Mouse (Mus musculus): ENCODE results near the gene Xlr4a. TPM values are rescaled to one million over a fixed set of nuclear protein-coding genes. Genes with fewer than 3 reads are reported as not detected.

Gene Xlr4a
- 1.0 TPM for polyA plus RNA-seq (2015; fragmentation: Illumina TruSeq; extraction: RNeasy Lipid Tissue Mini Kit (QIAGEN cat#74804); ENCODE audit: insufficient read depth, low read depth, low replicate concordance)

DNA sequence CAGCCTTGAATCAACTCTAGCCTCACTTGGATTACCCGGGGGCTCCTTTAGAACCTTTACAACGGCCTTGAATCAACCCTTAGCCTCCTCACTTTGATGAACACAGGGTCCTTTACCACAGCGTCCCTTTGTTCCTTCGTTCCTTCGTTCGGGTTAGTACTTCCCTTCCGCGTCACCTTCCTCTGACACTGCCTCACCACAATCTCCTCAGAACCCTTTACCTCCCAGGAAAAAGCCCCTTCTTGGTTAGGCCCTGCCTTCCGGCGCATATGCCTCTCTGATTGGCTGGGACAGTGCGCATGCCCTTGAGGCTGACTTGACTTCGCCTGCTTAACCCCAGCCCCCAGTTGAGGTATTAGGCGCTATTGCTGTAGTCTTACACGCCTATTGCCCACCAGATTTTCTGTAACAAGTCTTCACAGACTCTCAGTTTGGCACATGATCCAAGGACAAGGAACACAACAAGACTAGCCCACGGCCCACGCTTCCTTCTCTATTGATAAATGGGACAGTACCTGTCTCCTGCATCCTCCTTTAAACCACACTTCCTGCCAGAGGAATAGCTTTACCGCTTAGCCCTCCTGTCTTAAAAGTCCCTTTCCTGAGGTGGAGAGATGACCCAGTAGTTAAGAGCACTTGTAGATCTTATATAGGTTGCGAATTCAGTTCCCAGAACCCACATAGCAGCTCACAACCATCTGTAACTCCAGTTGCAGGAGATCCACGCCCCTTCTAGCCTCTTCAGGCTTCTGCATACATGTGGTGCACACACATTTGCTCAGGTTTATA is at the start of gene Xlr4a:
Gene Xlr4a, minus strand, starts transcription at position 212 of the 789 bp plus-strand sequence.

GRCm38 (mm10) chrX:73116747-73117146 is 34.5 kb upstream of the Xlr4a start, which contains the start of gene Gm14685:
Gene Gm14685, plus strand, starts transcription at chrX:73117047.

DNA sequence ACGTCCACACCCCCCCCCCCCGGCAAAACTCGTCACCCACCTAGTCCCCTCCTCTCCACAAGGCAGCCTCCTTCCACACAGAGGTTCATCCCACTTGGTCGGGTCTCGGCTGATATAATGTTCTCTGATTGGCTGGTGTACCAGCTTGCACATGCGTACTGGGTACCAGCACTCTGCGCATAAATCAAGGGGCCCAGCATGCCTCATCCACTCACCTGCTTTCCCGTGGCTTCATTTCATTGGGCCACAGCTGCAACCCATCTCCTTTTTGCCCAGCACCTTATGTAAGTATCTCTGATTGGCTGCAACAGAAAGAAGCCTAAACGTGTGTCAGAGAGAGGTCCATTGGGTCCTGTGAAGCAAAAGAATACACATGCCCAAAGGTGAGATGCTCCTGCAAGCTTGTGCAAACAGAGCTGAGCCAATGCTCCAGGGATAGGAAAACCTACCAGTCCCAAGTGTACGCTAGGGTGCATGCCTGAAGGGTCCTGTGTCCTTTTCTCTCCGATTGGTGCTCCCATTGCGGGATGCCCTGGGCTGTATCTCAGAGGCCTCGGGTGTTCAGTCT is 14.7 kb upstream of the Xlr4a start, which contains the start of gene Xlr3a:
Gene Xlr3a, minus strand, starts transcription at position 155 of the 568 bp plus-strand sequence.

DNA sequence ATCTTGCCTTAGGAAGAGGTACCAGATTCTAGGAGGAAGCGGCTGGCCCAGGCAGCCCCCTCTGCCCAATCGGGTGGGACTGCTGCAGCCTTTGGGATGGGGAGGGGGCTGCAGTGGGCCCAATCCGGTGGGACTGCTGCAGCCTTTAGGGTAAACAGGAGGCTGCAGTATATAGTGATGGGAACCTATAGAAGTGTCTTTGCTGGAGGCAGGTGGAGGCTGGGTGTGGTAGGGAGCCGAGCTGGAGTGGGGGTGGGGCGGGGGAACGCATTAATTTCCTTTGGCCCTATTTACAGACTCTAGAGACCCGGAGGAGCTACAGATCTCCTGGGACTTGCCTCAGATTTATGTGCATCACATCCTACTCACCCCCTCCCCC is 17.9 kb downstream of the Xlr4a start, which contains the start of gene Pnma3:
Gene Pnma3, plus strand, starts transcription at position 373 of the 379 bp plus-strand sequence.

DNA sequence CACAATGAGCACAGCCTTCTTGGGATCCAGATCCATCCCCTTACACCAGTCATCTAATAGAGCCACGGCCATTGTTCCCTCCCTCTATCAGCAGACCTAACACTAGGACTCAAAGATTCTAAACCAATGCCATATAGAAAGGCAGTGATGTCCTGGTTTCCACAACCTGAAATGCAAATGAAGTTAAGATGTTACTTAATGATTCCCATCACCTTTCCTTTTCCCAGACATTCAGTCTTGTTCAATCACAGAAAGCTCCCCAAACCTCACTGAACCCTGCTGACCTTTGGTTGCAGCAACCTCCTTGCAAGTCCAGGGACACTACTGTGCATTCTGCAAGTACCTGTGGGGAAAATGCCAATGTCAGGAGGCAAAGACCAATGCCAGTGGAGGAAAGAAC is 45.3 kb downstream of the Xlr4a start, which contains the start of gene Pnma5:
Gene Pnma5, minus strand, starts transcription at position 101 of the 400 bp plus-strand sequence.

Other genes with a start within 250 kb of the Xlr4a start
- 8.8 TPM for gene Cetn2, start 164.1 kb downstream of the Xlr4a start, polyA plus RNA-seq (2015; fragmentation: Illumina TruSeq; extraction: RNeasy Lipid Tissue Mini Kit (QIAGEN cat#74804); ENCODE audit: insufficient read depth, low read depth, low replicate concordance)
- gene Nsdhl, start 163.9 kb downstream of the Xlr4a start, polyA plus RNA-seq (2015; fragmentation: Illumina TruSeq; extraction: RNeasy Lipid Tissue Mini Kit (QIAGEN cat#74804); ENCODE audit: insufficient read depth, low read depth, low replicate concordance) = 3.2 TPM
- gene Zfp185, start 95.1 kb downstream of the Xlr4a start, polyA plus RNA-seq (2015; fragmentation: Illumina TruSeq; extraction: RNeasy Lipid Tissue Mini Kit (QIAGEN cat#74804); ENCODE audit: insufficient read depth, low read depth, low replicate concordance) = 4.1 TPM
- gene Pnma5, start 45.4 kb downstream of the Xlr4a start, polyA plus RNA-seq (2015; fragmentation: Illumina TruSeq; extraction: RNeasy Lipid Tissue Mini Kit (QIAGEN cat#74804); ENCODE audit: insufficient read depth, low read depth, low replicate concordance) = not detected
- not detected for gene Pnma3, start 17.7 kb downstream of the Xlr4a start, polyA plus RNA-seq (2015; fragmentation: Illumina TruSeq; extraction: RNeasy Lipid Tissue Mini Kit (QIAGEN cat#74804); ENCODE audit: insufficient read depth, low read depth, low replicate concordance)
- 4.9 TPM for gene Xlr3a, start 14.6 kb upstream of the Xlr4a start, polyA plus RNA-seq (2015; fragmentation: Illumina TruSeq; extraction: RNeasy Lipid Tissue Mini Kit (QIAGEN cat#74804); ENCODE audit: insufficient read depth, low read depth, low replicate concordance)
- gene Gm14685, start 34.6 kb upstream of the Xlr4a start, polyA plus RNA-seq (2015; fragmentation: Illumina TruSeq; extraction: RNeasy Lipid Tissue Mini Kit (QIAGEN cat#74804); ENCODE audit: insufficient read depth, low read depth, low replicate concordance) = not detected
- not detected for gene Xlr5b, start 66.3 kb upstream of the Xlr4a start, polyA plus RNA-seq (2015; fragmentation: Illumina TruSeq; extraction: RNeasy Lipid Tissue Mini Kit (QIAGEN cat#74804); ENCODE audit: insufficient read depth, low read depth, low replicate concordance)
- gene DXBay18, start 67.0 kb upstream of the Xlr4a start, polyA plus RNA-seq (2015; fragmentation: Illumina TruSeq; extraction: RNeasy Lipid Tissue Mini Kit (QIAGEN cat#74804); ENCODE audit: insufficient read depth, low read depth, low replicate concordance) = not detected
- not detected for gene Spin2d, start 94.5 kb upstream of the Xlr4a start, polyA plus RNA-seq (2015; fragmentation: Illumina TruSeq; extraction: RNeasy Lipid Tissue Mini Kit (QIAGEN cat#74804); ENCODE audit: insufficient read depth, low read depth, low replicate concordance)
- 1.0 TPM for gene Xlr3b, start 109.7 kb upstream of the Xlr4a start, polyA plus RNA-seq (2015; fragmentation: Illumina TruSeq; extraction: RNeasy Lipid Tissue Mini Kit (QIAGEN cat#74804); ENCODE audit: insufficient read depth, low read depth, low replicate concordance)
- gene Xlr4b, start 131.9 kb upstream of the Xlr4a start, polyA plus RNA-seq (2015; fragmentation: Illumina TruSeq; extraction: RNeasy Lipid Tissue Mini Kit (QIAGEN cat#74804); ENCODE audit: insufficient read depth, low read depth, low replicate concordance) = not detected
- gene F8a, start 145.8 kb upstream of the Xlr4a start, polyA plus RNA-seq (2015; fragmentation: Illumina TruSeq; extraction: RNeasy Lipid Tissue Mini Kit (QIAGEN cat#74804); ENCODE audit: insufficient read depth, low read depth, low replicate concordance) = 3.2 TPM
- gene Xlr4c, start 160.7 kb upstream of the Xlr4a start, polyA plus RNA-seq (2015; fragmentation: Illumina TruSeq; extraction: RNeasy Lipid Tissue Mini Kit (QIAGEN cat#74804); ENCODE audit: insufficient read depth, low read depth, low replicate concordance) = not detected
- gene Xlr3c, start 182.9 kb upstream of the Xlr4a start, polyA plus RNA-seq (2015; fragmentation: Illumina TruSeq; extraction: RNeasy Lipid Tissue Mini Kit (QIAGEN cat#74804); ENCODE audit: insufficient read depth, low read depth, low replicate concordance) = not detected
- gene Xlr5a, start 210.5 kb upstream of the Xlr4a start, polyA plus RNA-seq (2015; fragmentation: Illumina TruSeq; extraction: RNeasy Lipid Tissue Mini Kit (QIAGEN cat#74804); ENCODE audit: insufficient read depth, low read depth, low replicate concordance) = not detected
- gene Xlr5c, start 210.5 kb upstream of the Xlr4a start, polyA plus RNA-seq (2015; fragmentation: Illumina TruSeq; extraction: RNeasy Lipid Tissue Mini Kit (QIAGEN cat#74804); ENCODE audit: insufficient read depth, low read depth, low replicate concordance) = not detected